Mouse (Mus musculus) embryonic stem cell, embryonic (primary cell): ENCODE results near the gene Elovl6.

Source experiments
- CTCF ChIA-PET, 4 experiments: fragments of 300-600 bp in 2 of 4; fragments of 350-600 bp in 2 of 4; sonication (Branson Sonifier 250); formaldehyde crosslinking; loops; one replicate each; lab custom pipeline; 2022; ENCODE audit warnings: inconsistent platforms in 2 of 4; lab: Charles Lee
- POLR2A ChIA-PET, 4 experiments: fragments of 300-600 bp in 2 of 4; fragments of 350-600 bp in 2 of 4; sonication (Branson Sonifier 250); formaldehyde crosslinking; loops; one replicate each; lab custom pipeline; 2022; ENCODE audit warnings: antibody characterized with exemption in 4 of 4, inconsistent platforms in 1 of 4; lab: Charles Lee

Elovl6 gene

DNA sequence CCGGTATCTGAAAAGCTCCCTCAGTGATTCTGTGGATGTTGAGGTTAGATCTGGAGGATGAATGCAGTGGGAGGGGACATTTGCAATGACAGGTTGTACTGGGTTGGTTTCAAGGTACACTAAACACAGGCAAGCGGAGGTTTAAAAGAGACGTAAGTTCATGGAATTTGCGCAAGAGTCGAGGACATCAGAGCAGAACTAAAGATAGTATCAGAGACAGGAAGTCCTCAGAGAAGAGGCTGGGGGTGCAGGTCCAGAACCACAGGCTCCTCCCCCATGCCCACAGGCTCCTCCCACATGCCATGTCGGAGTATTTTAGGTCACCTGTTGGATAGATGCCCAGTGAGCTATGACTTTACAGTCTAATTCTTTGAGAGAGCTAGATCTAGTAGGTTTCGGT is 126.6 kb downstream of the Elovl6 start:
- CTCF ChIA-PET, result interaction anchor here in 3 of 4 experiments (0.6 to 1.2 kb wide), 4 partner anchors 24 to 213 kb away, joined by 3 to 5 read pairs (median 4); no protein-coding TSS in a partner anchor

DNA sequence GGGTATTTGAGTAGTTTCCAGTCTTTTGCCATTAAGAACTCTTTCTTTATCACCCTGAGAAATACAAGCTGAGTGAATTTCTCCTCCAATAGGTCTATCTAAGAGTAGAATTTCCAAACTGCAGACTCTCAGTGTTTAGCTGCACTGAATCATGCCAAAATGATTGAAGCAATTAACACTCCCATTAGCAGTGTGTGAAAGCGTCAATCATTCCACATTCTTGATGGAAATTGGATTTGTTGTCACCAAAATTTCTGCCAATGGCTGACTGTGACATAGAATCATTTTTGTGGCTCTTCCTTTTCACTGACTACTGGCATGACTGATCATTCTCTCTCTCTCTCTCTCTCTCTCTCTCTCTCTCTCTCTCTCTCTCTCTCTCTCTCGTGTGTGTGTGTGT is 131.8 kb downstream of the Elovl6 start:
- ChIA-PET CTCF (no interaction called here), POLR2A (interaction anchor here in 1 of 4 experiments (1.0 kb wide), 1 partner anchor 61 kb away, joined by 3 read pairs; no protein-coding TSS in a partner anchor)

More for the DNA sequence above, 126.6 kb downstream of the Elovl6 start:
- POLR2A ChIA-PET, result interaction anchor here in 2 of 4 experiments (0.6 to 1.1 kb wide), 3 partner anchors 8 to 222 kb away, joined by 3 to 4 read pairs (median 3); no protein-coding TSS in a partner anchor

DNA sequence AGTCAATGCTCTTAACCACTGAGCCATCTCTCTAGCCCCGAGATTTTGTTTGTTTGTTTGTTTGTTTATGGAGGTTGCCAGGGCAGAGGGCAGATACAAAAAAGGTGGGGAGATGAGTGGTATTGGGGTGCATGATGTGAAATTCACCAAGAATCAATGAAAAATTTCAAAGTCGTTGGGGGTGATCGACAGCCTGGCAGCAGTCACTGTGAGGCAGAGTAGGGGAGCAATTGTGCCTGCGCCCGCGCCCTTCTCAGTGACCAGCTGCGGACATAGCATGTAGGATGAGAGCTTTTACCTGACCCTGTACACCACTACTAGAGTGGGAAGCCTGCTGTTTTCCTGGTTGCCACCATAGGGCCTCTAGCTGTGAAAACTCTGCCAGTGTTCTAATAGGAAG is 143.8 kb downstream of the Elovl6 start:
- ChIA-PET POLR2A (interaction anchor here in 1 of 4 experiments (1.1 kb wide), 1 partner anchor 15 kb away, joined by 6 read pairs; no protein-coding TSS in a partner anchor), CTCF (no interaction called here)

DNA sequence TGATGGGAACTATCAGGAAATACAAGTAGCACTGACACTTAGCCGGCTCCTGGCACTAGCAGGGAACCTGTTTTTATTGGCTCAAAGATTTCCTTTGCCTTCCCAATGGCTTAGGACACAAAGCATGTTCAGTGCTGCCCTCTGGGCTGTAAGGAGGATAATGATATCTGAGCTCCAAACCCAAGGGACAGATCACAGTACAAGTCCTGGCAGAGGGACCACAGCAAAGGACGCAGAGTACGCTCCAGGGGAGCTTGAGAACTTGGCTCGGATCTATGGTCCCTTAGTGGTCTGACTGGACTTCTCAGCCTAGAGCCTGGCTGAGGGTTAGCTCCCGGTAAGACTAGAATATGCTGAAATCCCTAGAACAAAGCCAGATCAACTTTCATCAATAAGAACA is 148.1 kb downstream of the Elovl6 start:
- POLR2A ChIA-PET, result interaction anchor here in 2 of 4 experiments (0.8 kb wide), 3 partner anchors 19 to 145 kb away, joined by 3 to 5 read pairs (median 3); partner anchors contain the start of gene Egf (in 1 of the 2)

DNA sequence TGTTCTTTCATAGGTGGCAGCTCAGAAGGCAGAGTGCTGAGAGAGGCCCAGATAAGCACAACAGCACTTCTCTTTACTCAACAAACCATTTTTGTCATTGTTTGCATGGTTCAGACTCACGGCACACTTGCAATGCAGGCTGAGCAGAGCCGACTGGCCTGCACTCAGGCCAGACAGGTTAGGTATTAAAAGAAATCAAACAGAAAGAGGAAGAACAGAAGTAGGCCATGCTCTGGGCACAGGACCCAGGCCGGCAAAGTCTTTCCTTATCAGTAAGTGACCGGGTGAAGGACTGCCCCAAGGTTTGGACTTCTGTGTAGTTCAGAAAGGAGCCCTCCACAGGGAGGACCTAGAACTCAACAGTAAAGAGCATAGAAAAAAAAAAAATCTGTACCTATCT is 149.7 kb downstream of the Elovl6 start:
- POLR2A ChIA-PET, result no interaction called here
- CTCF ChIA-PET, result interaction anchor here in 2 of 4 experiments (0.8 to 2.2 kb wide), 5 partner anchors 49 to 424 kb away, joined by 3 to 10 read pairs (median 4); no protein-coding TSS in a partner anchor

More for the DNA sequence above, 148.1 kb downstream of the Elovl6 start:
- CTCF ChIA-PET, result interaction anchor here in 3 of 4 experiments (0.7 to 2.2 kb wide), 9 partner anchors 11 to 379 kb away, joined by 3 to 8 read pairs (median 5); no protein-coding TSS in a partner anchor

DNA sequence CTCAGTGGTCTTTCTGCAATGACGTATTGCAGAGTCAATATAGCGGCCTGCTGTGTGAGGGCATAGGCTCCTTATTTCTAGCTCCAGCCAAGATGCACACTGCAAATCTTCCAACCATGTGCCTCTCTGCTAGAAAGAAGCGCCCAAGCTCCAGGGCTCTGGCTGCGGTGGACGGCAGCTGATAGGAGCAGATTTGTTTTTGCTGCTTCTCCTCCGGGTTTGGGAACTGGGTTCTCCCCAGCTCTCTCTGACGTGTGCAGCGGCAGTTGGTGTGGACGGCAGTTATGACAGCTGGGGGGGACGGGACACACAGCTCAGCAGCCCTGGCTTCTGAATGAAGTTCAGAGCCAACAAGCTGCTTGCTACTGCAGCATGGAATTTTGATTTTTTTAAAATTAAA is 150.2 kb downstream of the Elovl6 start:
- POLR2A ChIA-PET, result interaction anchor here in 1 of 4 experiments (0.6 to 1.3 kb wide), 3 partner anchors 152 to 459 kb away, joined by 3 to 4 read pairs (median 3); no protein-coding TSS in a partner anchor
- CTCF ChIA-PET, result interaction anchor here in 3 of 4 experiments (0.6 to 1.9 kb wide), 9 partner anchors 12 to 424 kb away, joined by 3 to 10 read pairs (median 4); no protein-coding TSS in a partner anchor

DNA sequence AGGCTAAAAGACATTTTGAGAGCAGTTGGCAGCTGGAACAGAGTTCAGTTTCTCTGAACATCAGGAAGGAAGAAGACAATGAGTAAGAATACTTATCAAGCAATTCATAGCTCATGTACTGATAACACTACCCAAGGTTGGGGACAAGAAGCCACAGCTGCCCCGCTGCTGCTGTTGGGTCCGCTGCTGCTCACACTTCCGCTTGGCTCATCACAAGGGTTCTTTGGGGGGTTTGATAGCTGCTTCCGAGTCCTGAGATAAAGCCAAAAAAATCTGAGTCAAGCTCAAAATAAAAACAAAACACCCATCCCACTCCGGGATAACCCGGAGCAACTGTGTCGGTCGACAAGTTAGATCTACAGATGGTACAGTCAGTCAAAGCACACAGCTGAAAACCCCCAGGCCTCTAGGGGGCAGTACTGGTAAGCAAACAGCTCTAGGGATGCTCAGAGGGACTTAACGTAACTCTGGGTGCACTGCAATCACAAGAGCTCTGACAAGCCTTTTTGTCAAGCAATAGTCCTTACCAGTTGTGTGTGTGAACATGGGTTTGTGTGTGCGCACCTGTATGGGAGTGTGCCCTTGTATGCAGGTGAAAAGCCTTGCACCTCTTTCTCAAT is 151.0 kb downstream of the Elovl6 start:
- POLR2A ChIA-PET, result interaction anchor here in 2 of 4 experiments (0.6 to 1.3 kb wide), 3 partner anchors 34 to 205 kb away, joined by 3 to 4 read pairs (median 4); no protein-coding TSS in a partner anchor
- CTCF ChIA-PET, result interaction anchor here (0.6 to 1.9 kb wide), 22 partner anchors 8 to 1852 kb away, joined by 3 to 10 read pairs (median 4); no protein-coding TSS in a partner anchor

DNA sequence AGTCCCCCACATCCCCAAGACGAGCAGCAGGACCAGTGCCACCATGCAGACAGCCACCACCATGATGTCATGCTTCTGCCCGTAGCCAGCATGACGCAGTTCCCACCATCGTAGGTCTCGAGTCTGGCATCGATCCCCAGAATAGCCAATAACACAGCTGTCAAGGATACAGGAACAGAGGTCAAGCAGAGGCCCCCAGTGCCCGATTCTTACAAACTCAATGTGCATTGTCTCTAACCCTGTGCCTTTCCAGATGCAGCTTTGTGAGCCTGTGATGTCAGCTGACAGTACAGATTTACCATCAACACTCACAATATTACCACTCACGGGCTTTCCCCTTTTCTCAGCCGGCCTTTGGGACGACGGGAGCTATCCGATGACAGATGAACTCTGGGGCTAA is 154.0 kb downstream of the Elovl6 start:
- CTCF ChIA-PET, result interaction anchor here (0.6 to 3.1 kb wide), 13 partner anchors 10 to 1709 kb away, joined by 3 to 23 read pairs (median 4); no protein-coding TSS in a partner anchor
- POLR2A ChIA-PET, result interaction anchor here in 2 of 4 experiments (0.5 to 0.9 kb wide), 6 partner anchors 25 to 1535 kb away, joined by 3 to 12 read pairs (median 3); no protein-coding TSS in a partner anchor

DNA sequence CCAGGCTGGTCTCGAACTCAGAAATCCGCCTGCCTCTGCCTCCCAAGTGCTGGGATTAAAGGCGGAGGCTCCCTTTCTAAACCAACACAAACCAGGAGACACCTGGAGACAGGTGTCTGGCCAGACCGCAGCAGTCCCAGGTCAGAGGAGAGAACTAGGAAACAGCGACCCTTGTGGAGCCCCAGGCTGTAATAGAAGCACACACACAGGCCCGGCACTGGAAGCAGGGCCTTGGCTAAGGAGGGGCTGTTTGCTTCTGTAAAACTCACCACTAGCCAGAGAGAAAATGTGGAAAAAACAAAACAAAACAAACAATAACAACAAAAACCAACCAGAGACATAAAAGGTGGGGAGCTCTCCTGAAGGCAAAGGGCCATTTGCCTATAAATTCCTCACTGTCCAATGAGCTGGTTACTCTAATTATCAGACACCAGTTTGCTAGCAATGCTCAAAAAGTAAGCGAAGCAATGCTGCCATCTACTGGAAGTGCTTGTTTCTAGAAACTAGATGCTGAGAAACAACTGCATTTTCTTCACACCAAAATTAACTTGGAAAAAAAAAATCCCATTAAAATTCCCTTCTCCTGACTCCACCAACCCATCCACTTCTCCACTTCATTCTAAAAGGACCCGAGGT is 154.7 kb downstream of the Elovl6 start:
- ChIA-PET CTCF (interaction anchor here (0.6 to 3.1 kb wide), 28 partner anchors 8 to 1710 kb away, joined by 3 to 23 read pairs (median 4); no protein-coding TSS in a partner anchor), POLR2A (interaction anchor here in 2 of 4 experiments (0.5 to 0.9 kb wide), 4 partner anchors 65 to 266 kb away, joined by 3 to 5 read pairs (median 3); no protein-coding TSS in a partner anchor)

DNA sequence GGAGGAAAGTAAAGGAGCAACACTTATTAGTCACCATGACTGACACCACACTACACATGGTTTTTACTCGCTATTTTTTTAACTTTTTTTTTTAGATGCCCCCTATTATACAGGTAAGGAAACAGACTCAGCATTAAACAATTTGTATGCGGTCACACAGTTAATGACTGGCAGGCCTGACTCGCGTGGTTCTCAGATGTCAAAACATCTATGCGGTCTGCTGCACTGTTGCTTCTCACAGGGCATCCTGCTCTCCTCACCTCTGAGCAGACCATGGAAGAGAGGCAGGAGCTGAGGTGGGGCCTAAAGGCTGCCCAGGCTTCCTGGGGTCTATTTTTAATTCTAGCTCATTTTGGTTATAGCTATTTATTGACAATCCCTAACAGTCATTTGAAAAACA is 155.3 kb downstream of the Elovl6 start:
- ChIA-PET CTCF (interaction anchor here (0.6 to 3.1 kb wide), 20 partner anchors 9 to 483 kb away, joined by 3 to 23 read pairs (median 4); no protein-coding TSS in a partner anchor), POLR2A (interaction anchor here in 1 of 4 experiments (0.5 to 0.9 kb wide), 3 partner anchors 151 to 415 kb away, joined by 3 to 5 read pairs (median 4); no protein-coding TSS in a partner anchor)
